Mouse (Mus musculus) urinary bladder, postnatal 10 days (tissue): Measurements from ENCODE around the gene Myh4.

Experiments
- DNase-seq: peaks from one replicate; pipeline ENCODE4 v3.0.0; 2022; ENCODE audit warnings: low spot score

Gene Myh4

GRCm38 (mm10) chr11:67237481-67238079 is at the start of gene Myh4:
Gene Myh4, plus strand, starts transcription at chr11:67238029.
- DNase-seq = no peak

GRCm38 (mm10) chr11:67190316-67190715 is 47.5 kb upstream of the Myh4 start:
- DNase-seq = no peak

GRCm38 (mm10) chr11:67190814-67191213 is 47.0 kb upstream of the Myh4 start:
- no peak for DNase-seq

GRCm38 (mm10) chr11:67191496-67191895 is 46.3 kb upstream of the Myh4 start:
- no peak for DNase-seq

GRCm38 (mm10) chr11:67199321-67199720 is 38.5 kb upstream of the Myh4 start:
- no peak for DNase-seq

- DNase-seq = no peak
Observed at GRCm38 (mm10) chr11:67199752-67200151, 38.1 kb upstream of the Myh4 start, which contains the start of gene Myh1. Gene Myh1, plus strand, starts transcription at chr11:67200052.

DNA sequence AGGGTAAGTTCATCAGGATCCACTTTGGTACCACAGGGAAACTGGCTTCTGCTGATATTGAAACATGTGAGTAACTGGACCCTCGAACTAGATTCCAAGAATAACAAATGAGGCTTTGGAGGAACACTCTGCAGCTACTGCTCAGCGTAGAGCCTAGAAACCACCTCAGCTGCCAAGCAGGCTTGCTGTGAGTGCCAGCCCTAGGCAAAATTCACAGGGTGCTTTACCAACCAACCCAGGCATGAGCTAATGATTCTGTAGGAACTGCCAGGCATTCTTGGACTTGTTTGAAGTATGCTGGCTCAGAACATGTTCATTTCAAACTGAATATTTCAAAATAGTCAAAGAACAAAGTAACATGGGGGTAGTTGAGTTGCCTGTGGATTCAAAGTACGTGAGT is 33.1 kb upstream of the Myh4 start:
- DNase-seq = no peak

DNA sequence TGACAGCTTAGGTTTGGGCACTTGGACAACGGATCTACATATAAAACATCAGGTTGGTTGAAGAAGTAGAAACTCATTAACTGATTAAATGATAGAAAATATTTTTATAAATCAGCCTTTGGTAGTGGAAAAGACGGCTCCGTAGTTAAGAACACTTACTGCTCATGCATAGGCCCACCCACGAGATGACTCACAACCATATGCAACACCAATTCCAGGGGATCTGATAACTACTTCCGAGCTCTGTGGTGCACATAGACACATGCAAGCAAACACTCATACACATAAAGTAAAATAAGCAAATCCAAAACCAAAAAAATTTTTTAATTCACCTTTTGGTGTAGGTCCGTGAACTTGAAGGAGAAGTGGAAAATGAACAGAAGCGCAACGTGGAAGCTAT is 16.0 kb upstream of the Myh4 start:
- DNase-seq = no peak

DNA sequence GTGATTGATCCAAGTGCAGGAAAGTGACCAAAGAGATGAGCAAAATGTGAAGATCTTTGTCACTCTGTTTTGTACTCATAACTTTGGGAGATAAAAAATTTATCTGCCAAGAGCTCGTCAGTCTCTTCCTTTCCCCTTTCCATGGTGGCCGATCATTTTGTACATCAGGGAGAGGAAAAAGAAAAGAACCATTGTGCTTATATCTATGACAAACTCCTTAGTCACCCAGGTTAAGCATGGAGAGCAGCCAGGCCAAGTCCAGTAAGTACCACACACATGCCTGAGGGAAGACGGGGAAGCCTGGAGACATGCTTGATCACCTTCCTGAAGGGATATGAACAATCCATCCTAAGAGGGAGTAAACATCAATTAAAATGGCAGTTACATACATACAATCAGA is 13.4 kb upstream of the Myh4 start:
- no peak for DNase-seq

DNA sequence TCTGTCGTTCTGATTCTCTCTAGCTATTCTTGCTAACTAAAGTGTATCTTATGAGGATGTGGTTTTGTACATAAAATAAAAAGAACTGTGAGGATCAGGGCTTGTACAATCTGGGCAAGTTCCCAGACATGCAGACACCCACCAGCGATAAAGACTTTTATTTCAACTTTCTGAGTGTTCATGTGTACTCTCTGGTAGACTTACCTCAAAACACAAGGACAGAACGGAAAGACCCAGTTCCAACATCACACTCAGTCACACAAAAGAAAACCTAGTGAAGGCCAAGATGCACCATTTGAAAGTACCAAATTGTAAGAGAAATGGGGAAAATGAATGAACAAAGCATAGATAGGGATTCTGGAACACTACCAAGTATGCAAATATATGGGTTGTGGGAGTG is 9.1 kb upstream of the Myh4 start:
- no peak for DNase-seq

DNA sequence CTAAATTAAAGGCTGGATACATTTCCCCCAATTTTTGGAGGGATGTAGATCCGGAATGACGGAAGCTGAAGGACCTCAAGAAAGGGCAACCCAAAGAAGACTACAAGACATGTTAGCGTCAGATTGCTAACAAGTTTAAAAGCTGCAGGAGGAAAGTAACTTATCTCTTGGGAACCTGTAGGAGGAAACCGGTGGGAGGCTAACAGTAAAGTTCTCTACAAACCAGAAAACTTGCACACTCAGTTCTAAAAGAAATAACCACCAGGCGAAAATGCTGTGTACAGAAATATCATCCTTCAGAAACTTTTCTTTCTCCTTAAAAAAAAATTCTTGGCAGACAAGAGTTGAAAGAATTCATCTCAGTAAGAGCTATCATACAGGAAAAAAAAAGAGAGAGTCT is 8.7 kb upstream of the Myh4 start:
- DNase-seq = no peak

- DNase-seq = no peak
Observed at GRCm38 (mm10) chr11:67229946-67230345, 7.9 kb upstream of the Myh4 start.

DNA sequence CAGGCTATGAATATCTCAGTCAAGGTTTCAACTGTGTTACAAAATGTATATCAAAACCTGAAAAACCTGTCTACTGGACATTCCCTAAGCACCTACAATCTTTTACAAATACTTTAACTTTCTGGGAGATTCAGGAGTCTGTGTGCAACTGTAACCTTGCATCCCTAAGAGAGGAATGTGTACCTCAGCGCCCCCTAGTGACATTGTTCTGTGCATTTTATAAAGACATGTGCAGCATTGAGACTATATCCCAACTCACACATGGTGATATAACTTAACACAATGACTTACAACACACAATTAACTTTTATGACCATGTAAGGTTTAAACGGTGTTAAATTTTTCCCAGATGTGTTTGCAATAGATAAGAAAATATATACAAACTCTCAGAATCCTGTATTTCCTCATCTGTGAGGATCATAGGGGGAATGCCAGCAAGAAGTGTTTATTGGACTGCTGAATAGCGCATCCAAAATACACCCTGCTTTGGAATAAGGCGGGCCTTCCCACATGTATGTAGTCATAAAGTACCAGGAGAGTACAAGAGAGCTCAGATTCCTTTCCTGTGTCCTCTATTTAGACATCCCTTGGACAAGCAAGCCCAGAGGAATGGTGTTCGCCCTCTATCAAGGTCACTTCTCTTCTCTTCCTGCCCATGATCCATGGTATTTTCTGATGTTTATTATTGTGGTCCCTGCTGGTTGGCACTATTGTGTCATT is 2.0 kb upstream of the Myh4 start:
- DNase-seq = no peak

- no peak for DNase-seq
Observed at GRCm38 (mm10) chr11:67236799-67237198, 1.0 kb upstream of the Myh4 start.

GRCm38 (mm10) chr11:67241051-67241450 is 3.2 kb downstream of the Myh4 start:
- no peak for DNase-seq

- DNase-seq = no peak
Observed at GRCm38 (mm10) chr11:67253691-67254090, 15.9 kb downstream of the Myh4 start.

GRCm38 (mm10) chr11:67257048-67257447 is 19.2 kb downstream of the Myh4 start:
- DNase-seq = no peak

DNA sequence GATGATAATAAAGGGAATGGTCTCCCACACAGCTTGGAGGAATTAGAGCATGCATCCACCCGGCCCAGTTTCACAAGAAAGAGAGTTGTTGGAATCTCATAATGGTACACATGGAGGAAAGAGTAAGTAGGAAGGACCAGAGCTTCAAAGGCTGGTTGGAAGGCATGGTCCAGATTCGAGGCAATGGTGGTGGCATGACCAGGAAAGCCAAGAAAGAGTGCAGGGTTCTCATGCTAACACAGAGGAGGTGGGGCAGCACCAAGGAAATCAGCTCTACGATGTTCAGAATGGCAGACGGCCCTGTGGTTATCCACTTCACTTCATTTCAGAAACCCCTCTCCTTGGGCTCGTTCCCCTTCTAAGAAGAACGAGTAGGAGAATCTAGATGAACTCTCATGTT is 23.1 kb downstream of the Myh4 start:
- DNase-seq = no peak

DNA sequence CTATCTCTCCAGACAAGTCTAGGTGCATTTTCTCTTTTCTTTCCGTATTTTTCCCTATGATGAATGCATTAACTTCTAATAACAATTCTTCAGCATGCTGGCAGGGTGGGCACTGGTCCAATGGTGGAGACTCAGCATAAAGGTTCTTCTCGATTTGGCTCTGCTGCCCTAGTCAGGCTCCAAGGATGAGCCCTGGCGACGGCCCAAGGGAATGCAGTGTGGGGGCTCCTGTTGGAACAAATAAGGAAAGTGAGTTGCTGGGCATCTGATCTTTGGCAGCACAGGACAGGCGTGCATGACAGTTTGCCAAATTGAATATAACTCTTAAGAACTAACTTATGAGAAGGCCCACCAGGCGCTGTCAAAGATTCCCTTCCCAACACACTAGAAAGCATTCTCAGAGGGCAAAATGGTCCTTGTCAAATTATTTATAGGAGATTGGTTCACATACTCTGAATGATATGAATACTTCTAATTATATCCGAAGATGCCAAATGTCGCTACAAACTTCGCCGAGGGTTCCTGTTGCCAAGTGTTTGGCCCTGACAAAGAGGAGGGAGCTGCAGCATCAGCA is 38.9 kb downstream of the Myh4 start, which contains the start of gene Myh8:
TSS of gene Myh8 (plus strand) at position 524 of the 574 bp plus-strand sequence.
- DNase-seq = no peak

DNA sequence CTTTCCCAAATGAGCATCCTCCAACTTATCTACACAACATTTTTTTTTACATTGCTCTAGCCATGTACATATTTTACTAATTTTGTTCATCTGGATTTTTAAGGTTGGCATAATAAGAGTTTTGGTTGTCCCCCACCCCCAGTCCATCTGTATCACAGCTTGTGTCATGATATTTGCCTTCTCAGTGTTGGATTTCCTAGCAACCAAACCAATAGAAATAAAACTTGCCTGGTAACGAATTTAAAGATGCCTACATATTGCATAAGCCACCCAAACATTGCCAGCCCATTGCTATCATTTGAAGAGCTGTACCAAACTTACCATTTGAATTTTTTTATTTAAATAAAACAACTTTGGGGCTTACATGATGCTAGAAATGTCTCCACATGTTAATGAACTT is 55.6 kb downstream of the Myh4 start:
- DNase-seq = no peak
